Mouse (Mus musculus): ENCODE measurements around the gene Olfr968. TPM values are rescaled to one million over a fixed set of nuclear protein-coding genes. Genes with fewer than 3 reads are reported as not detected.

The Olfr968 gene
- not detected in 2 replicates for polyA plus RNA-seq (2012; rRNA removed)

DNA sequence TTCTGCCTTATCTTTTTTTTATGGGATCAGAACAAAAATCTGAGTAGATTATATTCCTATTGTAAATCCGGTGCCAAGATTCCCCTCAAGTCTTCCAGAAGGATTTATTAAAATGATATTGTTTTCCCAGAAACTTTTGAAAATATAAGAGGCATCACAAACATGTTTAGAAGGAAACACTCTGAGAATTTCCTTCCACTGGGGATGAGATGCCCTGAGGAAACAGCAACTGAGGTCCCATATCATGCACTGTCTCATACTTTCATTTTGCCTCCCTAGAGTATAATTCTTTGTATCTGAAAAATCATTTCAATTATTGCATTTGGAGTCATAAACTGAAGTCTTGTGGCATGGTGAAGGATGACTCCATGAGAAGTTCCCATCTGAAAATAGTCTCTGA, at the start of gene Olfr968:
Gene Olfr968 (minus strand): TSS at position 101 of the 400 bp plus-strand sequence.

GRCm38 (mm10) chr9:39808560-39808959, 25.5 kb upstream of the Olfr968 start, which contains the start of gene Olfr970:
Olfr970 (plus strand) TSS chr9:39808860.

DNA sequence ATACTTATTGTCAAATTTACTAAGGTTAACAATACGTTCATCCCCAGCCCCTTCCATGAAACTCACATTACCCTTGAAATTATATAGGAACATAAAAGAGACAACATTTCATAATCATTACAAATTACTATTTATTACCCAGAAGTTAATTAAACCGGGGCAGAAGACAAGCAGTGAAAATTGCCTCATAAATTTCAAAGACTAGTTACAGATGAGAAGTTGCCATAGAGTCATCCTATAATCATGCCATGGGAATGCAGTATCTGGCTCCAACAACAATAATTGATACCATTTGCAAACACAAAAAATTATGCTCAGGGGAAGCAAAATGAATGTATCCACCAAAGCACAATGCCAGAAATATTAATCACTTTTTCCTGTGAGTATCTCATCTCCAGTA, 7.5 kb upstream of the Olfr968 start, which contains the start of gene Olfr969:
Gene Olfr969 (plus strand): TSS at position 388 of the 400 bp plus-strand sequence.

DNA sequence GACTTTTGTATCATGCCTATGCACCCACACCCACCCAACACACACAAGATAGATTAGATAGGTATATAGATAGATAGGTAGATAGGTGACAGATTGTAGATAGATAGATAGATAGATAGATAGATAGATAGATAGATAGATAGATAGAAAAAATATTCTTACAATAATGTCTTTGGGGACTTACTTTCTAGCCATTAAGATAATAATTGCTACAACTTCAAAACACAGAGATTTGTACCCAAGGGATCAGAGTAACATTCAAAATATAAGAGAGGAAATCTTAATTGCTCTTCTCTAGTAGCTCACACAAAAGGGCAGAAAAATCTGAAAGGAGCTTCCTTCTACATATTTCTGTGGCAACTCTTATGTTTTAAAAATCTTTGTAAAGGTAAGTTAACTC, 37.1 kb downstream of the Olfr968 start, which contains the start of gene Olfr967:
Gene Olfr967 (plus strand): TSS at position 301 of the 400 bp plus-strand sequence.

DNA sequence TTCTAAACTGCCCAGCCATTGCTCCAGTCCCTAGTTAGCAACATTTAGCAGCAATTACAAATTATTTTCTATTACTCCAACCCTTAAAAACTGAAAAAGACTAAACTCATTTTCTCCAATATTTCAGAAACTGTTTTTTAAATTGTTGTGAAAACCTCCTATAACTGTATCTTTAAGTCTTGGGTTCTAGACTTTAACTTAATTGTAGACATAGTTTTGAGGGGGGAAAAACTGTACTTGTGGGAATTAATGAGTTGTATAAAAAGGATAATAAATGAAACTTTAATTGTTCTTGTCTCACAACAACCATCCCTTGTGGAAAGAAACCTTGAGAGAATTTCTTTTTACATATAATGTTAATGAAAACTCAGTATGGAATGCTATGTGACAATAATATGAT, 52.4 kb downstream of the Olfr968 start, which contains the start of gene Olfr150:
Gene Olfr150 (plus strand): TSS at position 301 of the 400 bp plus-strand sequence.

Other genes with a start within 250 kb of the Olfr968 start
- not detected in 2 replicates for gene Olfr958, start 229.2 kb downstream of the Olfr968 start, polyA plus RNA-seq (2012; rRNA removed)
- not detected in 2 replicates for gene Olfr959, start 207.7 kb downstream of the Olfr968 start, polyA plus RNA-seq (2012; rRNA removed)
- gene AW551984, start 178.8 kb downstream of the Olfr968 start, polyA plus RNA-seq (2012; rRNA removed) = 2.6 and 7.9 TPM in 2 replicates
- not detected in 2 replicates for gene Olfr148, start 172.6 kb downstream of the Olfr968 start, polyA plus RNA-seq (2012; rRNA removed)
- not detected in 2 replicates for gene Olfr960, start 161.9 kb downstream of the Olfr968 start, polyA plus RNA-seq (2012; rRNA removed)
- not detected in 2 replicates for gene Olfr961, start 138.2 kb downstream of the Olfr968 start, polyA plus RNA-seq (2012; rRNA removed)
- gene Olfr963, start 116.0 kb downstream of the Olfr968 start, polyA plus RNA-seq (2012; rRNA removed) = not detected in 2 replicates
- not detected in 2 replicates for gene Olfr149, start 76.1 kb downstream of the Olfr968 start, polyA plus RNA-seq (2012; rRNA removed)
- not detected in 2 replicates for gene Olfr965, start 71.9 kb downstream of the Olfr968 start, polyA plus RNA-seq (2012; rRNA removed)
- not detected in 2 replicates for gene Olfr150, start 52.3 kb downstream of the Olfr968 start, polyA plus RNA-seq (2012; rRNA removed)
- not detected in 2 replicates for gene Olfr967, start 37.0 kb downstream of the Olfr968 start, polyA plus RNA-seq (2012; rRNA removed)
- gene Olfr969, start 7.7 kb upstream of the Olfr968 start, polyA plus RNA-seq (2012; rRNA removed) = not detected in 2 replicates
- gene Olfr970, start 25.6 kb upstream of the Olfr968 start, polyA plus RNA-seq (2012; rRNA removed) = not detected in 2 replicates
- not detected in 2 replicates for gene Olfr971, start 53.6 kb upstream of the Olfr968 start, polyA plus RNA-seq (2012; rRNA removed)
- not detected in 2 replicates for gene Olfr972, start 83.2 kb upstream of the Olfr968 start, polyA plus RNA-seq (2012; rRNA removed)
- not detected in 2 replicates for gene Olfr229, start 124.1 kb upstream of the Olfr968 start, polyA plus RNA-seq (2012; rRNA removed)
- not detected in 2 replicates for gene Olfr974, start 154.2 kb upstream of the Olfr968 start, polyA plus RNA-seq (2012; rRNA removed)
- 0.08 TPM in 1 of 2 replicates, not detected in the other for gene Olfr975, start 168.8 kb upstream of the Olfr968 start, polyA plus RNA-seq (2012; rRNA removed)
- 1.4 and 1.5 TPM in 2 replicates for gene Olfr976, start 177.9 kb upstream of the Olfr968 start, polyA plus RNA-seq (2012; rRNA removed)
- gene Olfr978, start 208.9 kb upstream of the Olfr968 start, polyA plus RNA-seq (2012; rRNA removed) = not detected in 2 replicates
- not detected in 2 replicates for gene Olfr979, start 220.2 kb upstream of the Olfr968 start, polyA plus RNA-seq (2012; rRNA removed)
- gene Olfr980, start 226.3 kb upstream of the Olfr968 start, polyA plus RNA-seq (2012; rRNA removed) = not detected in 2 replicates
- gene Olfr981, start 238.2 kb upstream of the Olfr968 start, polyA plus RNA-seq (2012; rRNA removed) = not detected in 2 replicates